Mouse (Mus musculus): ENCODE data around the gene Ddx46.

DNA sequence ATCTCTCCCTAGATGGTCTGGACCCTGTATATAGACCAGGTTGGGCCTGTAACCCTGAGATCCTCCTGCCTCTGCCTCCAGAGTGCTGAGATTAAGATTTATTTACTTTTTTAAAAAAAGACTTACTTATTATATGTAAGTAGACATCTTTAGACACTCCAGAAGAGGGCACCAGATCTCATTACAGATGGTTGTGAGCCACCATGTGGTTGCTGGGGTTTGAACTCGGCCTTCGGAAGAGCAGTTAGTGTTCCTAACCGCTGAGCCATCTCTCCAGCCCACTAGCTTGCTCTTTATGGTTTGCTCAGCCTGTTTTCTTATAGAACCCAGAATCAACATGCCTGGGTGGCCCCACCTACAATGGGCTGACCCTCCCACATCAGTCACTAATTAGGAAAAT is 78.0 kb downstream of the Ddx46 start:
- no peak for TF ChIP-seq CTCF (IDR thresholded peaks at IDR 0.05; ENCODE audit: control insufficient read depth, insufficient read depth, insufficient read length)
- no peak for TF ChIP-seq FOSL1 (IDR thresholded peaks at IDR 0.05; ENCODE audit: insufficient read depth, low read length, poor library complexity, severe bottlenecking)
- TF ChIP-seq CEBPB (IDR thresholded peaks at IDR 0.05; ENCODE audit: low read depth), result no peak
